Mouse (Mus musculus) lung, adult 2 months (tissue): ENCODE data around the gene Gm17332.
"Not testable (repeated sequence)": the region's sequence is repeated elsewhere in the genome, so short reads cannot be mapped to it uniquely, and the experiment has no call there.

ENCODE experiments used
- CTCF ChIP-seq: fragments of 200-500 bp; IDR thresholded peaks from 2 replicates; pipeline ENCODE4 v1.5.1; 2011; ENCODE audit warnings: mild to moderate bottlenecking, low read length, control low read depth; ENCODE audit not compliant: insufficient read depth
- POLR2A ChIP-seq: fragments of 200-500 bp; IDR thresholded peaks from 2 replicates; pipeline ENCODE4 v1.6.1; 2011; ENCODE audit warnings: low read depth, mild to moderate bottlenecking, control low read depth, low read length, borderline replicate concordance; ENCODE audit errors: extremely low read depth

DNA sequence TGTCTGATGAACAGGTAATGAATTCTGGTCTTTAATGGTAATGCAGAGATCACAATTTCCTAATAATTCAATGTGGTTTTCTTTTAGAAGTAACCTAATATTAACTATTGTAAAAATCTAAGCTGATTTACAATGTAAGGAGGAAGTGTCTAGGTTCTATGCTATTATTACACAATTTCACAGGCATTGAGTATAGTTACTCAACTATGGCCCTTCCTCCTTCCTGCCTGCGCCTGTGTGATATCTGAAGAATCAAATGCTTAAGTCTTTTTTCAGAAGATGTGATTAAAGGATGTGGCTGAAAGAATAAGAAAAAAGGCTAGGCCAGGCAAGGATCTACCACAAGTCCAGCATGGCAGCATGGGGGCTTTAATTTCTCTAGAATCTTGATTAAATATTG, 47.4 kb downstream of the Gm17332 start:
- not testable (repeated sequence) for TF ChIP-seq CTCF, POLR2A
